Mouse (Mus musculus): Measurements from ENCODE around the gene Tmem232.

DNA sequence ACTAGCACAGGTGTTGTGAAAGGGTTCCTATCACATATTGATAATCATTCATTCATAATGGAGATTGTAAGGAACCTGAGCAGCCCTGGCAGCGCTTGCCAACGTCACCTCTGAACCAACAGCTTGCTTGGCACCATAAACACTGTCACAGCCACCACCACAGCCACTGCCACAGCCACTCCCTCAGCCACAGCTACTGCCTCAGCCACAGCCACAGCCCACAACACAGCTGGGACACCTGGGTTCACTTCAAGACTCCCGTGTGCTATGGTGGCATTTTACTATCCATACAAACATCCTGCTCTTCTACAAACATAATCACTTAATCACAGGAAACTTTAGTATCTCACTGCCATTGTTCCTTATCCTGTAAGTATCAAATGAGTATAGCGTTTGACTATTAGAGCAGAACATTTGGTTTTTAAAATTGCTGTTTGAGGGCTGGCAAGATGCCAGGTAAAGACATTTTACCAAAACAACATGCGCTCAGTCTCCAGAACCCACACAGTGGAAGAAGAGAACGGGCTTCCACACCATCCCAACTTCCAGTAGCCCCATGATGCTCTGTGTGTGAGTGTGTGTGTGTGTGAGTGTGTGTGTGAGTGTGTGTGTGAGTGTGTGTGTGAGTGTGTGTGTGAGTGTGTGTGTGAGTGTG, 20.9 kb upstream of the Tmem232 start:
- TF ChIP-seq POLR2A (IDR thresholded peaks at IDR 0.05; ENCODE audit: low read depth, low read length) (no peak), CTCF (IDR thresholded peaks at IDR 0.05; ENCODE audit: extremely low read depth, insufficient read depth, insufficient read length, insufficient replicate concordance) (no peak)
